Mouse (Mus musculus): ENCODE measurements at regions not wholly inside any gene's neighbourhood (a gene's known extent, or its start where the extent isn't known, plus 50 kb on each side); places are given as distances from the start of the nearest gene placed in this dataset.

- no peak; the same call in 2 of the 3 replicates for TF ChIP-seq GATA1 (IDR thresholded peaks at IDR 0.05; ENCODE audit: borderline replicate concordance, low read length)
- TF ChIP-seq FLI1 (IDR thresholded peaks at IDR 0.05; ENCODE audit: low read length), result no peak
Measured at GRCm38 (mm10) chr1:35870144-35870827, 197.9 kb upstream of the Hs6st1 start.

All from megakaryocyte, embryonic 14.5 days (primary cell).